Mouse (Mus musculus) megakaryocyte, embryonic 14.5 days (primary cell): ENCODE data around the gene Slc48a1.

ENCODE experiments used
- FLI1 ChIP-seq: IDR thresholded peaks from 2 replicates; pipeline ENCODE4 v1.6.1; 2012; ENCODE audit warnings: low read length, inconsistent platforms, mixed read lengths
- GATA1 ChIP-seq: IDR thresholded peaks from 3 replicates; pipeline ENCODE4 v1.6.1; 2012; ENCODE audit warnings: mixed read lengths, low read length, inconsistent platforms, borderline replicate concordance

DNA sequence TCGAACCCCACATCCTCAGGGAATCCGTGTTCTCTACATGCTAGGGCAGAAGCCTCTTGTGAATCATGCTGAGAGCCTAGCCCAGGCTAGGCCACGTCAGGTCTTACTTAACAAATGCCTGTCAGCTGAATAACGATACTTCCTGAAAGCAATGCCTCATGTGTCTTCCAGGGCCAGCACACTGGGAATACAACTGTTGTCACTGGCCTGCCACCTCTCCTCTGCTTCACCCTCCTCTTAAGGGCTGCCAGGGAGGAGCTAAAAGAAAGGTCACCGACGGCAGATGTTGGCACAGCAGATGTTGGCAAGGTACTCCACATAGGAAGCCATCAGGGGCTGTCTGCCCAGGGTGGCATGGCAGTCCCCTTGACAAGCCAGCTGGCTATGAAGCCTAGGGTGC, 45.7 kb downstream of the Slc48a1 start:
- TF ChIP-seq GATA1: no peak
- no peak for TF ChIP-seq FLI1
